Mouse (Mus musculus): Measurements from ENCODE around the gene Zfp775. TPM values are rescaled to one million over a fixed set of nuclear protein-coding genes. Genes with fewer than 3 reads are reported as not detected.
A peak's percentile ranks its signal among the peaks of the same experiment; 100 is the strongest.

Zfp775 gene
- total RNA-seq (2012; rRNA removed) (4.7 and 6.5 TPM in 2 replicates), total RNA-seq (2014; rRNA removed) (2.6 and 3.2 TPM in 2 replicates), polyA plus RNA-seq (2012; ENCODE audit: insufficient read length, low read depth) (3.3 and 3.5 TPM in 2 replicates)

DNA sequence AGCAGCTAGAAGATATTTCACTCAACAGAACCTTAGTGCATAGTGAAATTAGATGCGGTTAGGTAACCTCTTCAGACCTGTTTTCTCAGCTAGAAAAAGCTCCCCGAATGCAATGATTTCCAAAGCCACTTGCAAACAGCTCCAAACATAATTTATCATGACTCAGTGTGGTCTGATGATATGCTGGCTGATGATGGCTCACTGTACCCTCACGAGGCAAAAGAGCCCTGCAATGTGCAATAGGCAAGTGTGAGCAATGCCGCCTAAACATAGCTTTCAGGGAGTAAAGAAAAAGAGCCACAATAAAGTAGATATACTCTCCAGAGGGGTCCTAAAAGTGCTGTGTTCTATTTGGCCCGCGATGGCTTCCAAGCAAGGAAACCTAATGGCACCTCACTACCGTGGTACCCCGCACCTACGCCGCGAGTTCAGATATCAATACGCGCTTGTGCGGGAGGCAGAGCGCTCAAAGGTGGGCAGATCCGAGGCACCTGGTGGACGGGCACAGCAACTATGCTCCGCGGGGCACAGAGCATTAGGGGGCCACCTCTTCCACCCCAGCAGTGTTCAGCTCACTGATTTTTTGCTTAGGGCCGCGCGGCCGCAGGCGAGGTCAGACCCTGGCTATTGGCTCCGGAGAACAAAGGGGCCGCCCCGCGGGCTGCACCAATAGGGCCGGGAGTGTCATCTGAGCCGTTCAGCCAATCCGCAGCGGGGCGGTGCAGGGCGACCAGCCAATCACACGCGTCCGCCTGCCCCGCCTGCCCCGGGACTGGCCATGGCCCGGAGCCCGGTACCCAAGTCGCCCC is at the start of gene Zfp775:
Gene Zfp775 (plus strand): TSS at position 793 of the 809 bp plus-strand sequence.
- in situ Hi-C loops (cut with MboI; ENCODE audit: low pct_ligation_motif_present, low pct_unique_long_range_greater_than_20kb, low sequenced_read_pairs) = no loop called here
- H3K27me3 ChIP-seq (replicated peaks) = no peaks in the 10 kb centered on the region
- peaks cover 4 to 31% of the 10 kb centered on the region in 2 experiments; a peak in 3 of 4 replicates for H3K4me1 ChIP-seq (ENCODE audit: control insufficient read depth in 1 of 2, insufficient read depth in 2 of 2)
- peak within 1 kb of the TSS; percentile 73 for H3K4me2 ChIP-seq (ENCODE audit: insufficient read depth, low read depth, poor library complexity, severe bottlenecking)
- TF ChIP-seq SMC3 (IDR thresholded peaks at IDR 0.05; ENCODE audit: low read depth, low read length) (no peak), ZC3H11A (IDR thresholded peaks at IDR 0.05; ENCODE audit: low read depth, low read length) (no peak), E2F4 (IDR thresholded peaks at IDR 0.05; ENCODE audit: insufficient replicate concordance, low read depth, low read length) (no peak), SIN3A (IDR thresholded peaks at IDR 0.05; ENCODE audit: low read length) (no peak), CTCF (conservative IDR thresholded peaks at IDR 0.05 in 1 of 2, IDR thresholded peaks at IDR 0.05 in 1 of 2; ENCODE audit: low read depth in 2 of 2, low read length in 2 of 2) (no peak), CHD2 (IDR thresholded peaks at IDR 0.05; ENCODE audit: low read length) (peak; percentile 90), JUND (conservative IDR thresholded peaks at IDR 0.05; ENCODE audit: low read depth, low read length) (no peak), GABPA (IDR thresholded peaks at IDR 0.05; ENCODE audit: insufficient replicate concordance, low read depth, low read length) (no peak), KAT2A (IDR thresholded peaks at IDR 0.05; ENCODE audit: insufficient replicate concordance, low read length) (no peak), MXI1 (IDR thresholded peaks at IDR 0.05; ENCODE audit: low read depth, low read length) (0 out of 2 replicates have a peak, but pooled peaks have one; percentile 11), NELFE (IDR thresholded peaks at IDR 0.05; ENCODE audit: low read depth, low read length) (peak; percentile 78), USF1 (IDR thresholded peaks at IDR 0.05; ENCODE audit: low read depth, low read length) (peak; percentile 71), CHD1 (IDR thresholded peaks at IDR 0.05; ENCODE audit: low read depth, low read length) (no peak), RAD21 (IDR thresholded peaks at IDR 0.05; ENCODE audit: low read depth, low read length) (no peak), MEF2A (IDR thresholded peaks at IDR 0.05; ENCODE audit: borderline replicate concordance, low read depth, low read length) (no peak), JUN (IDR thresholded peaks at IDR 0.05; ENCODE audit: insufficient read depth, low read depth, low read length) (no peak), PAX5 (IDR thresholded peaks at IDR 0.05; ENCODE audit: low read length) (no peak), MAZ (IDR thresholded peaks at IDR 0.05; ENCODE audit: low read depth, low read length) (0 out of 2 replicates have a peak, but pooled peaks have one; percentile 11), HCFC1 (IDR thresholded peaks at IDR 0.05; ENCODE audit: low read depth, low read length) (peak; percentile 49; the same call in 1 of the 2 replicates), BHLHE40 (IDR thresholded peaks at IDR 0.05; ENCODE audit: low read depth, low read length) (no peak), MAFK (IDR thresholded peaks at IDR 0.05; ENCODE audit: insufficient replicate concordance, low read length) (no peak), IRF4 (IDR thresholded peaks at IDR 0.05; ENCODE audit: low read depth, low read length) (no peak), UBTF (IDR thresholded peaks at IDR 0.05; ENCODE audit: low read depth, low read length) (no peak), TBP (conservative IDR thresholded peaks at IDR 0.05; ENCODE audit: low read depth, low read length) (peak; percentile 67; the same call in 1 of the 2 replicates), RCOR1 (conservative IDR thresholded peaks at IDR 0.05; ENCODE audit: low read depth, low read length) (no peak), ZKSCAN1 (IDR thresholded peaks at IDR 0.05; ENCODE audit: borderline replicate concordance, low read depth, low read length) (no peak), ZMIZ1 (IDR thresholded peaks at IDR 0.05; ENCODE audit: low read depth, low read length) (peak; percentile 83; the same call in 1 of the 2 replicates), MYC (IDR thresholded peaks at IDR 0.05; ENCODE audit: low read depth, low read length) (no peak), USF2 (conservative IDR thresholded peaks at IDR 0.05; ENCODE audit: low read depth, low read length) (peak; percentile 26; the same call in 1 of the 2 replicates), MAX (IDR thresholded peaks at IDR 0.05; ENCODE audit: low read length) (0 out of 2 replicates have a peak, but pooled peaks have one; percentile 33), ZNF384 (IDR thresholded peaks at IDR 0.05; ENCODE audit: low read depth, low read length) (no peak), POLR2A (IDR thresholded peaks at IDR 0.05; ENCODE audit: low read depth, low read length) (peak; percentile 90), TCF12 (IDR thresholded peaks at IDR 0.05; ENCODE audit: low read depth, low read length) (peak; percentile 84), NRF1 (IDR thresholded peaks at IDR 0.05; ENCODE audit: low read depth, low read length) (no peak), ETS1 (conservative IDR thresholded peaks at IDR 0.05; ENCODE audit: low read depth, low read length) (no peak), EP300 (IDR thresholded peaks at IDR 0.05; ENCODE audit: low read length) (no peak), POLR2AphosphoS2 (IDR thresholded peaks at IDR 0.05; ENCODE audit: low read depth, low read length) (peak; percentile 74), ELF1 (IDR thresholded peaks at IDR 0.05; ENCODE audit: low read depth, low read length) (peak; percentile 43; the same call in 1 of the 2 replicates)
- peak within 1 kb of the TSS; percentile 74 to 86 (median 82) for H3K4me3 ChIP-seq (replicated peaks in 1 of 3; ENCODE audit: low read depth in 2 of 3, low read length in 2 of 3, poor library complexity in 1 of 3)
- peaks cover 3% of the 10 kb centered on the region for H3K9me3 ChIP-seq (replicated peaks; ENCODE audit: low read length)
- H3K36me3 ChIP-seq (replicated peaks in 1 of 2; ENCODE audit: control insufficient read depth in 1 of 2, insufficient read depth in 1 of 2, low read length in 1 of 2) = peaks cover 21 to 43% of the 10 kb centered on the region in 2 experiments
- H3K9ac ChIP-seq (ENCODE audit: insufficient read depth, low read depth) = peak within 1 kb of the TSS; percentile 39
- DNase-seq (ENCODE audit: extremely low read depth) = peak; percentile 91
- peak within 1 kb of the TSS; percentile 2; the same call in 1 of the 2 replicates for H3K27ac ChIP-seq (ENCODE audit: insufficient read depth, low read depth)
- dilution Hi-C loops (cut with MboI; ENCODE audit: extremely low pct_ligation_motif_present, extremely low pct_unique_long_range_greater_than_20kb, low sequenced_read_pairs) = no loop called here
- peaks cover 3% of the 10 kb centered on the region; the same call in 1 of the 2 replicates for H3K79me2 ChIP-seq (replicated peaks; ENCODE audit: control insufficient read depth, extremely low read depth, insufficient read depth, poor library complexity, severe bottlenecking)
